Mouse (Mus musculus) midbrain, embryonic 16.5 days (tissue): ENCODE data around the gene Tanc1. TPM values are rescaled to one million over a fixed set of nuclear protein-coding genes. Genes with fewer than 3 reads are reported as not detected.

Experiments used
- ATAC-seq: fragments of 200-750 bp; cut with Nextera tagmentation; 2 replicates; pipeline ENCODE4 v1.8.0; 2017; ENCODE audit warnings: moderate TSS enrichment
- H3K27ac ChIP-seq: fragments of 300-500 bp; sonication (generic); 2 replicates; pipeline ENCODE4 v1.5.1; 2014; ENCODE audit warnings: mild to moderate bottlenecking, low read length, mixed read lengths
- H3K27me3 ChIP-seq: fragments of 300-500 bp; sonication (generic); 2 replicates; pipeline ENCODE4 v1.6.1; 2014; ENCODE audit warnings: low read depth, low read length, mixed read lengths; ENCODE audit not compliant: control insufficient read depth, insufficient read depth
- H3K36me3 ChIP-seq: fragments of 300-500 bp; sonication (generic); 2 replicates; pipeline ENCODE4 v1.6.1; 2014; ENCODE audit warnings: mild to moderate bottlenecking, low read length, moderate library complexity, mixed read lengths; ENCODE audit not compliant: control insufficient read depth, insufficient read depth
- H3K4me1 ChIP-seq: fragments of 300-500 bp; sonication (generic); 2 replicates; pipeline ENCODE4 v1.6.1; 2014; ENCODE audit warnings: mild to moderate bottlenecking, low read length, mixed read lengths; ENCODE audit not compliant: control insufficient read depth, insufficient read depth
- H3K4me2 ChIP-seq: fragments of 300-500 bp; sonication (generic); 2 replicates; pipeline ENCODE4 v1.6.1; 2014; ENCODE audit warnings: mild to moderate bottlenecking, low read length, mixed read lengths
- H3K4me3 ChIP-seq: fragments of 300-500 bp; sonication (generic); 2 replicates; pipeline ENCODE4 v1.5.1; 2014; ENCODE audit warnings: low read depth, mild to moderate bottlenecking, low read length, moderate library complexity, mixed read lengths
- H3K9ac ChIP-seq: fragments of 300-500 bp; sonication (generic); 2 replicates; pipeline ENCODE4 v1.6.1; 2014; ENCODE audit warnings: low read depth, low read length, mixed read lengths
- H3K9me3 ChIP-seq: fragments of 300-500 bp; sonication (generic); replicated peaks from 2 replicates; pipeline ENCODE4 v1.6.1; 2014; ENCODE audit warnings: mild to moderate bottlenecking, low read length, mixed read lengths; ENCODE audit not compliant: control insufficient read depth, poor library complexity, severe bottlenecking
- WGBS: fragments of 180-500 bp; shearing (Covaris S2); extraction: QIAGEN DNeasy Blood & Tissue Kit; methylation state at CpG from one replicate; pipeline ENCODE4 v1.1.7; 2014; 5-methylcytosine and 5-hydroxymethylcytosine counted together
- polyA plus RNA-seq: library from polyadenylated mRNA; unstranded; fragments of >200 nt; fragmentation: Nextera tagmentation; extraction: Ambion mirVana; gene quantifications from 2 replicates; pipeline ENCODE4 v1.2.1, GENCODE M21; 2015

Tanc1 gene
- polyA plus RNA-seq, 1 experiment from 2014 or later, result 4.2 TPM

DNA sequence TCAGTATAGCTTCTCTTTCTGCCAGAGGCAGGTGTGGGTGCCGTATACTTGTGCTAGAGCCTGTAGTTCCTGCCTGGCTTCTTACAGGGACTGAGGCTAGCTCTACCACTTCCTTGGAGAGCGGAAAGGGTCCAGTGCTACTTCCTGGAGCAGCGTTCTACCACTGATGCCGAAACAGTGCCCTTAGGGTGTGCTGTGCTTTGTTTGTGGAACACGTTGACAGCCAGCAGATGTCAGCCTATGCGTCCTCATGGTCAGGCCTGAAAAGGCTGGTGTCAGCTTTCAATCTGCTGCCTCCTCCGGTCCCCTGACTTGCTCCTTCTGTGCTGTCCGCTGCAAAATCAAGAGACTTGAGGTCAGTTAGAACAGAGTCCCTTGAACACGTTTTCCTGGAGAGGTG lies 218.3 kb downstream of the Tanc1 start:
- 24% methylated on average over 9 of the region's 9 CpGs for WGBS
- Histone ChIP-seq H3K4me3 (no peak overlapping the region), H3K27ac (peak overlapping the region; percentile 69; the same call in 1 of the 2 replicates), H3K4me2 (no peak overlapping the region), H3K9ac (no peak overlapping the region), H3K36me3 (no peaks in the 10 kb centered on the region), H3K4me1 (peaks cover 16% of the 10 kb centered on the region), H3K9me3 (no peaks in the 10 kb centered on the region), H3K27me3 (no peaks in the 10 kb centered on the region)
- peak; percentile 16; the same call in 1 of the 2 replicates for ATAC-seq

DNA sequence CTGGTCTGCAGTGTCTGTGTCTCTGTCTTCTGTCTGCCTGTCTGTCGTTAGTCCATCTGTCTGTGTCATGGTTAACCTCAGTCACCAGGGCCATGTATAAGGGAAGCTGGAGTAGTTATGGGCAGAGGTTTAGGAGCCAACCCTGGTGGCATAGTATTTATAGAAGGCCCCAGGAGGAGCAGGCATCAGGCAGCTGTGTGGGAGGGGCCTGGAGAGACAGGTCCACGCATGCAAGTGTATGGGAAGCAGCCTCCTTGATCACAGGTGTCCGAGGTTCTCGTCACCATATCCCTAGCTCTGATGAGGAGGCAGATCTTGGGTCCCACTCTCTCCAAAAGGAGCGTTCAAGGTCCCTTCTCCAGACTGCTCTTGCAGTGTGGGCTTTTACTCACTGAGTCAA lies 219.1 kb downstream of the Tanc1 start:
- Histone ChIP-seq H3K4me2 (no peak overlapping the region), H3K4me3 (no peak overlapping the region), H3K27me3 (no peaks in the 10 kb centered on the region), H3K9ac (no peak overlapping the region), H3K36me3 (no peaks in the 10 kb centered on the region), H3K4me1 (peaks cover 16% of the 10 kb centered on the region), H3K27ac (no peak overlapping the region), H3K9me3 (no peaks in the 10 kb centered on the region)
- ATAC-seq, result no peak
- 87% methylated on average over 5 of the region's 5 CpGs for WGBS

DNA sequence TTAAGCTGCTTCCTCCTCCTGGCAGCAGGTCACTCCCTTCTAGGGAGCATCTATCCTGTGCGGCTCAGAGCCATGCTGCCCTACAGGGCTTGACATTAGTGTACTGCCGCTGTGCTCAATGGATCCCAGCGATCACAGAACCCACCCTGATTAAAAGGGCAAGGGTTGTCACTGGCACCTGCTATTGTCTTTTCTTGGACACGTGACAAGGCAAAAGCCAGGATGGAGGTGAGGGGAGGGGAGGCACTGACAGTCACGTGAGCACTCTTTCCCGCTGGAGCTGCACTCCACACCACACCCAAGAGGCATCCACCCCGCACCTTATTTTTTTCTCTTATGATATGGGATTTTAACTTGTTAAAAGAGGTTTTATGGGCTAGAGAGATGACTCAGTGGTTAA lies 220.0 kb downstream of the Tanc1 start:
- WGBS, result 72% methylated on average over 7 of the region's 7 CpGs
- Histone ChIP-seq H3K4me2 (no peak overlapping the region), H3K4me3 (no peak overlapping the region), H3K9ac (no peak overlapping the region), H3K4me1 (peaks cover 16% of the 10 kb centered on the region), H3K36me3 (no peaks in the 10 kb centered on the region), H3K27ac (no peak overlapping the region), H3K27me3 (no peaks in the 10 kb centered on the region), H3K9me3 (no peaks in the 10 kb centered on the region)
- no peak for ATAC-seq

DNA sequence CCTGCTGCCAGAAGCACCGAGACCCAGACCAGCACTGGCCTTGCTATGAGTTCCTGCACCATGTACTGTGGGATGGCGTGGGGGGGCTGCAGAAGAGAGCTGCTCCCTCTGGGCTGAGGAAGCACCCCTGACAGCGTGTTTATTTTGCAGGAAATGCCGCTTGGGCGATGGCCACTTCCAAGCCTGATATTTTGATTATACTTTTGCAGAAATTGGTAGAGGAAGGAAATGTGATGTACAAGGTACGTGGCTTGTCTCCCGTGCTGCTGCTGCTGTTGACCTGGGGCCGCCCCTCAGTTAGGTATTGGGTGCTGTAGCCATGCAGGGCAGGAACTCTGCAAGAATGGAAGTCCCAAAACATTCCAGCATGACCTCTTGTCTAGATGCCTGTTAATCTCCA lies 227.0 kb downstream of the Tanc1 start:
- no peak overlapping the region for H3K9ac ChIP-seq
- no peaks in the 10 kb centered on the region for H3K36me3 ChIP-seq
- H3K4me3 ChIP-seq, result no peak overlapping the region
- H3K9me3 ChIP-seq, result no peaks in the 10 kb centered on the region
- H3K4me1 ChIP-seq, result peaks cover 21% of the 10 kb centered on the region
- no peaks in the 10 kb centered on the region for H3K27me3 ChIP-seq
- H3K4me2 ChIP-seq, result no peak overlapping the region
- H3K27ac ChIP-seq, result no peak overlapping the region
- no peak for ATAC-seq
- WGBS, result 85% methylated on average over 8 of the region's 8 CpGs

DNA sequence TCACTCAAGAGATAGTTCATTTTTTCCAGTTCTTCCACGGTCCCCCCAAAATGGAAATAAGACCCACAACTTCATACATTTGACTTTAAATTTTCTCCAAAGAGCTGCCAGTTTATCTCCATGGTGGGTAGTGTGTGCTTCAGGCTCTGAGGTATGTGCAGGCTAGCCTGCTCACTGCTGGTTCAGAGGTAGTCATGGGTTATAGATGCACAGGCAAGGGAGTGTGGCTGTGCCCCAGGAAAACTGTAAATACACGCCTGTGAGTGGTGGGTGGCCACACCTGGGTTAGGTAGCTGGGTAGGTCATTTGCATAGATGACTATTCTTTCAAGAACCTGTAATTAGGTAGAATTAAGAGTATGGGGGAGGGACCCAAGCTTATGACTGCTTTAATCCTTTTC lies 227.9 kb downstream of the Tanc1 start:
- H3K27me3 ChIP-seq, result no peaks in the 10 kb centered on the region
- no peak overlapping the region for H3K9ac ChIP-seq
- WGBS, result 54% methylated on average over 2 of the region's 2 CpGs
- H3K4me2 ChIP-seq, result no peak overlapping the region
- no peak overlapping the region for H3K4me3 ChIP-seq
- H3K4me1 ChIP-seq, result peaks cover 21% of the 10 kb centered on the region
- 0 out of 2 replicates have a peak, but pooled peaks have one; percentile 54 for ATAC-seq
- H3K36me3 ChIP-seq, result no peaks in the 10 kb centered on the region
- peak overlapping the region; percentile 67 for H3K27ac ChIP-seq
- H3K9me3 ChIP-seq, result no peaks in the 10 kb centered on the region

DNA sequence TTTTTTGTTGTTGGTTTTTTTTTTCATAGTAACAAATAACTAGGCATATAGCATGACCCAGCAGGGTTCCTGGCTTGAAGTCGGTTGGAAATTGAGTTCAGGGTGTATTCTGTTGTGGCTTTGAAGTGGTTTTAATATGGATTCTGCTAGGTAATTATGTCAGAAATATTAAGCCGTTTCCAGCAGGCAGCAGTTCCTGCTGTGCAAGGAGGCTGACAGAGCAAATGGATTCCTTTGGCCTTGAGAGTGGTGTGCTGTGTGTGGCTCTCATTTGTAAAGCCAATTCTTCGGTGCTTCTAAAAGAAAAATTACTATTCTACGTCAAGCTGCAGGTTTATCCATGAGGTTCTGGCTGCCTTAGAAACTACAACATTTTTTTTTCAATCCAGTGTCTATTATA lies 228.3 kb downstream of the Tanc1 start:
- H3K27me3 ChIP-seq, result no peaks in the 10 kb centered on the region
- peaks cover 21% of the 10 kb centered on the region for H3K4me1 ChIP-seq
- H3K27ac ChIP-seq, result peak overlapping the region; percentile 67; the same call in 1 of the 2 replicates
- ATAC-seq, result peak; percentile 73
- H3K4me2 ChIP-seq, result no peak overlapping the region
- 14% methylated on average over 4 of the region's 4 CpGs for WGBS
- no peak overlapping the region for H3K4me3 ChIP-seq
- H3K9me3 ChIP-seq, result no peaks in the 10 kb centered on the region
- H3K9ac ChIP-seq, result no peak overlapping the region
- H3K36me3 ChIP-seq, result no peaks in the 10 kb centered on the region

DNA sequence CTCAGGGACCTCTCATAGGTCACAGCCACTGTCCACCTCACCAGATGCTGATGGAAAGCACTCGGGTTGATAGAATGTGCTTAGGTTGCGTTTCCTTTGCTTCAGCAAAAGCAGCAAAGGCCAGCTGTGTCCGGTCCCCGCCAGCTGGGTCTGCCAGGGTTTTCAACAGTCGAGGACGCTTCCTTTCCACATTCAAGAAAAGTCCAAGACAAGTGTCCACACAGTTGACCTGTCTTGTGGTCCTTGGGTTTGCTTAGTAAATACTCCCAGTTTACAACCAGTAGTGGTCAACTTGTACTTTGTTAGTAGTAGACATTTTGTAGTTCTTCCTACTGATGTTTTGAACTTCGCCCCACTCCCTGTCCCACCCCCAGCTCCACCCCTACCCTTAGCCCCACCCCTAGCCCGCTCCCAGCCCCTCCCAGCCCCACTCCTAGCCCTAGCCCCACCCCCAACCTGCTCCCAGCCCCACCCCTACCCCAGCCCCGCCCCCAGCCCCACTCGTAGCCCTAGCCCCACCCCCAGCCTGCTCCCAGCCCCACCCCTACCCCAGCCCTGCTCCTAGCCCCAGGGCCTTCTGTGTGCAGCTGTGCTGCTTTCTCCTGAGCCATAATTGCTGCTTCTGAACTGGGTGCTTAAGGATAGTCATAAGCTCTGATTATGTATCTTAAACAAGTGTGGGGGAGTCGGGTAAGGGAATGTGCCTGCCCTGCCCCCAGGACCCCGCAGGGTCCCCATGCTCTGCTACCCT lies 229.5 kb downstream of the Tanc1 start:
- no peaks in the 10 kb centered on the region for H3K9me3 ChIP-seq
- no peak overlapping the region for H3K9ac ChIP-seq
- no peak overlapping the region for H3K4me3 ChIP-seq
- no peaks in the 10 kb centered on the region for H3K36me3 ChIP-seq
- 0 out of 2 replicates have a peak, but pooled peaks have one; percentile 3 for ATAC-seq
- peak overlapping the region; percentile 74 for H3K27ac ChIP-seq
- H3K4me1 ChIP-seq, result peaks cover 21% of the 10 kb centered on the region
- no peak overlapping the region for H3K4me2 ChIP-seq
- no peaks in the 10 kb centered on the region for H3K27me3 ChIP-seq
- 72% methylated on average over 12 of the region's 12 CpGs for WGBS

DNA sequence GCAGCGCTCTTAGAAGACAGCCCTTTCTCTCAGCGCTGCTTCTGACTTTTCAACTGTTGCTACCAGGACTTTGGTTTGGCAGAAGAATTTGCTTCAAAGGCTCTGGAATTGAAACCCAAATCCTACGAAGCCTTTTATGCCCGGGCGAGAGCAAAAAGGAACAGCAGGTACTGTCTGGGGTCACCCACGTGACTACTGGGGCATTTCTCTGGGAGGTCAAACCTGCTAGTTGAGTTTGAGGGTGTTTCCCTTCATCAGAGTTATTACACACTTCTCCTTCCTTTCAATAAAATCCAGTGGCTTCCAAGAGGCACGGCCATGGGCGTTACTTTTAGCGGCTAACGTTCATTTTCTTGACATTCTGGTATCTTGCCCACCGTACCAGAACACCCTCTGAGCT lies 230.1 kb downstream of the Tanc1 start:
- Histone ChIP-seq H3K27ac (0 out of 2 replicates have a peak overlapping the region, but pooled peaks have one; percentile 47), H3K4me2 (no peak overlapping the region), H3K27me3 (no peaks in the 10 kb centered on the region), H3K4me3 (no peak overlapping the region), H3K9ac (no peak overlapping the region), H3K36me3 (no peaks in the 10 kb centered on the region), H3K9me3 (no peaks in the 10 kb centered on the region), H3K4me1 (peaks cover 21% of the 10 kb centered on the region)
- WGBS, result 72% methylated on average over 11 of the region's 11 CpGs
- no peak for ATAC-seq

DNA sequence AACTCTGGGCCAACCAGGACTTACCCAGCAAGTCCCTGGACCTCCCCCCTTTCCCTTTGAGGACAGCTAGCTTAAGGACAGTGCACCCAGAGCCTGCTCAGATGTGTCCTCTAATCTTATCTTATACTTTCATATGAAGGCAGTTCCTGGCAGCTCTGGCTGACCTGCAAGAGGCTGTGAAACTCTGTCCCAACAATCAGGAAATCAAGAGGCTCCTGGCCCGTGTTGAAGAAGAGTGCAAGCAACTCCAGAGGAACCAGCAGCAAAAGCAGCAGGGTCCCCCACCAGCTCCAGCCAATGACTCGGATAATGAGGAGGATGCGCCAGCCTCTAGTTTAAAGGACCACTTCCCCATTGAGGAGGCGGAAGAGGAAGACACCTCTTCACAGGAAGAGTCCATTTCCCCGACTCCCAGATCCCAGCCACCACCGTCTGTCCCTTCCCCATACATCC lies 230.7 kb downstream of the Tanc1 start:
- ATAC-seq, result no peak
- peaks cover 21% of the 10 kb centered on the region for H3K4me1 ChIP-seq
- 62% methylated on average over 6 of the region's 6 CpGs for WGBS

More for the DNA sequence above, 230.7 kb downstream of the Tanc1 start:
- Histone ChIP-seq H3K36me3 (no peaks in the 10 kb centered on the region), H3K4me2 (no peak overlapping the region), H3K27ac (no peak overlapping the region), H3K9ac (no peak overlapping the region), H3K9me3 (no peaks in the 10 kb centered on the region), H3K4me3 (no peak overlapping the region), H3K27me3 (no peaks in the 10 kb centered on the region)
